Mouse (Mus musculus) hindbrain, embryonic 10.5 days (tissue): ENCODE data around the gene Hist1h3i. TPM values are rescaled to one million over a fixed set of nuclear protein-coding genes. Genes with fewer than 3 reads are reported as not detected.
"Not testable (repeated sequence)": the region's sequence is repeated elsewhere in the genome, so short reads cannot be mapped to it uniquely, and the experiment has no call there.

Source experiments
- DNase-seq: peaks from one replicate; pipeline ENCODE4 v3.0.0-alpha.2; 2017; ENCODE audit warnings: low spot score
- H3K27ac ChIP-seq: fragments of 300-500 bp; sonication (generic); 2 replicates; pipeline ENCODE4 v1.5.1; 2016; ENCODE audit warnings: mild to moderate bottlenecking, moderate library complexity
- H3K27me3 ChIP-seq: fragments of 300-500 bp; sonication (generic); 2 replicates; pipeline ENCODE4 v1.6.1; 2016; ENCODE audit warnings: mild to moderate bottlenecking; ENCODE audit not compliant: poor library complexity, insufficient read depth, severe bottlenecking
- H3K36me3 ChIP-seq: fragments of 300-500 bp; sonication (generic); 2 replicates; pipeline ENCODE4 v1.6.1; 2016; ENCODE audit warnings: mild to moderate bottlenecking, moderate library complexity
- H3K4me1 ChIP-seq: fragments of 300-500 bp; sonication (generic); replicated peaks from 2 replicates; pipeline ENCODE4 v1.6.1; 2016; ENCODE audit warnings: mild to moderate bottlenecking
- H3K4me3 ChIP-seq: fragments of 300-500 bp; sonication (generic); 2 replicates; pipeline ENCODE4 v1.5.1; 2016; ENCODE audit warnings: mild to moderate bottlenecking, moderate library complexity
- H3K9me3 ChIP-seq: fragments of 300-500 bp; sonication (generic); 2 replicates; pipeline ENCODE4 v1.6.1; 2016; ENCODE audit warnings: mild to moderate bottlenecking, moderate library complexity
- WGBS: fragments of 180-500 bp; shearing (Covaris S2); methylation state at CpG from one replicate; pipeline ENCODE4 v1.1.7; 2016; 5-methylcytosine and 5-hydroxymethylcytosine counted together
- polyA plus RNA-seq: library from polyadenylated mRNA; unstranded; fragments of >200 nt; fragmentation: Nextera tagmentation; extraction: Ambion mirVana; gene quantifications from 2 replicates; pipeline ENCODE4 v1.2.1, GENCODE M21; 2016

Gene Hist1h3i
- polyA plus RNA-seq, 1 experiment from 2014 or later: 112 TPM

DNA sequence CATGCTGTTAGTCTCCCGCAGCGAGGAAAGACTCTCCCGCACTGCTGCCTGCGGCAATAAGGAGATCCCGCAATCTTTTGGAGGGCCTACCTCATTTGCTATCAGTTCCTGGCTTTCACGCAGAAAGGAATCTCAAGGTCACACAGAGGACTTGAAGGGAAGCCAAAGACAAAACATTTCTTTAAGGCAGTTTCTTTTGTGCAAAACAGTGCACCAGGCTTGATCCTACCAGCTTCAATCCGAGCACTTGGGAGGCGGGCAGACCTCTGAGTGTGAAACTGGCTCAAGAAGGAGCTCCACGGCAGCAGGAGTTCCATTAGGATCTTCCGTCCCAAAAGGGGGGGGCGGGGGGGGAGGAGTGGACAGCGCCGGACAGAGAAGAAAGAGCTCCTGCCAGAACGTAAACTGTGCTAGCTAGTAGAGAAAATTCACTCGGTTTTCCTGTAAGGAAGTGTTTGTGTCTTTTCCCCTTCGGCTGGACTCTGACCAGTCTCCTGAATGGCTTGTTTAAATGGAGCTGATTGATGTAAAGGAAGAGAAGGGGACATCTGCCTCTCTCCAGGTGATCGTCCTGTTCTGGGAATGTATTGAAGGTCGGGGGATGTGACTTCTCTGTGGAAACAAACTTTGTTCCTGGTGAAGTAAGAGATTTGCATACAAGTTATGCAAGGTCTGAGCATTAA lies 7.6 kb upstream of the Hist1h3i start:
- Histone ChIP-seq H3K36me3 (no peaks in the 10 kb centered on the region), H3K4me3 (peak overlapping the region; percentile 39), H3K4me1 (peaks cover 35% of the 10 kb centered on the region), H3K27ac (peak overlapping the region; percentile 78), H3K9me3 (no peaks in the 10 kb centered on the region), H3K27me3 (no peaks in the 10 kb centered on the region; the same call in 1 of the 2 replicates)
- DNase-seq: peak; percentile 40
- WGBS: 6% methylated on average over 18 of the region's 18 CpGs

DNA sequence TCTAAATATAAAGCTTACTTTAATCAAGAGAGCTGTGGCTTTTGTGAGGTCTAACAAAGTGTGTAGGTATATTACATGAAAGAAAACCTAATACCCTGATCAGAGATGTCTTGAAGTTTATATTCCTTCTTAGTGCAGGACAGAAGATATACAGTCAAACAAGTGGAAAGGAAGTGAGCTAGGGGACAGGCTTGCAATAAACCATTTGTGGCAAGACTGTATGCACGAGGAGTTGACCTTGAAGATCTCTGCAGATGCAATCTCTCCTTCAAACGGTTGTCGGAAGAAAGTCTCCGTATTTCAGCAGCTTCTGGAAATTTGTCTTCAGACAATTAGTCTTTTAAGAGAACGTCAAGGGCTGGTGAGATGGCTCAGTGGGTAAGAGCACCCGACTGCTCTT lies 6.8 kb upstream of the Hist1h3i start:
- Histone ChIP-seq H3K4me1 (peaks cover 39% of the 10 kb centered on the region), H3K36me3 (no peaks in the 10 kb centered on the region), H3K4me3 (no peak overlapping the region), H3K27me3 (no peaks in the 10 kb centered on the region; the same call in 1 of the 2 replicates), H3K9me3 (no peaks in the 10 kb centered on the region), H3K27ac (no peak overlapping the region)
- DNase-seq: no peak
- WGBS: 65% methylated on average over 6 of the region's 6 CpGs

DNA sequence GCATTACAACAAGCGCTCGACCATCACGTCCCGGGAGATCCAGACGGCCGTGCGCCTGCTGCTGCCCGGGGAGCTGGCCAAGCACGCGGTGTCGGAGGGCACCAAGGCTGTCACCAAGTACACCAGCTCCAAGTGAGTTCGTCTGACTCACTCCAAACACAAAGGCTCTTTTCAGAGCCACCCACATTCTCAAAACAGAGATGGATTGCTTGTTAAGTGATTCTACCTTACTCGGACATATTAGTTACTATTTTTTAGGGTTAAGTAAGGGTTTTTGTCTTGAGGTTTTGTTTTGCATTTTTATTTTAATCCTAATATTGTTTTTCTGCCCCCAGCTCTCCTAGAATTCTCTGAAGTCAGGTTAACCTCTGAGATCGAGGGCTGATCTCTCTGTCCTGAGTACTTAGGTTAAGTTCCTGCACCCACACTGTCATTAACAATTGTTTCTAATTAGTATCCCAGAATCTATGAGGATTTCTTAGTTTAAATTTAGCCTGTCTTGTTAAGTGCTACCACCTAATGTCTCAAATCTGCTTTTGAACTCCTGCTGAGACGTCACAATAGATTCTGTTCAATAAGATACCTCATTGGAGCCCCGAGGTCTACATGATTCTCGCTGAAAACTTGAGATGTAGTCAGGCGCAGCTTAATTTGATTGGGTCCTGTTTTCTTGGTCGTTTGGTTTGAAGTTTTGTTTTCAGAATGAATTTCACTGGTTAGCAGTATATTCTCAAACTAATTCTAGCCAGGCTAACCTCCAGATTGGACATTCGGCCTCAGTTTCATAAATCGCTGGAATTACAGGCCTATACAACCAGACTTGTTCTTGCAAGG lies 4.8 kb upstream of the Hist1h3i start:
- peak overlapping the region; percentile 88 for H3K27ac ChIP-seq

DNA sequence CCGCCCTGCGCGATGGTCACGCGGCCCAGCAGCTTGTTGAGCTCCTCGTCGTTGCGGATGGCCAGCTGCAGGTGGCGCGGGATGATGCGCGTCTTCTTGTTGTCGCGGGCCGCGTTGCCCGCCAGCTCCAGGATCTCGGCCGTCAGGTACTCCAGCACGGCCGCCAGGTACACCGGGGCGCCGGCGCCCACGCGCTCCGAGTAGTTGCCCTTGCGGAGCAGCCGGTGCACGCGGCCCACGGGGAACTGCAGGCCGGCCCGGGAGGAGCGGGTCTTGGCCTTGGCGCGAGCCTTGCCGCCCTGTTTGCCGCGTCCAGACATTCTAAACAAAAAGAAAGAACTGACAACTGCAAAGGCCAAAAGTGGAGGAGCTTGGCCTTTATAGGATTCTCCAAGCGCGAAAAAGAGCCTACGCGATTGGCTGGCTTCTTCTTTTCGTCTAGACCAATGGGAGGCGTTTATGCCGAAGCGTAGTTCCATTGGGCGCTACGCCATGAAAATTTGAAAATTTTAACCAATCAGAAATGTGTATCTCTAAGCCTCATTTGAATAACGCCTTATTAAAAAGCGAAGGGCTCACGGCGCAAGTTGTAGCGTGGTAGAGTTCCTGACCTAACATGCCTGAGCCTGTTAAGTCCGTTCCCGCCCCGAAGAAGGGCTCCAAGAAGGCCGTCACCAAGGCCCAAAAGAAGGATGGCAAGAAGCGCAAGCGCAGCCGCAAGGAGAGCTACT lies 3.9 kb upstream of the Hist1h3i start, which contains the start of the genes Hist1h2an and Hist1h2bp:
Gene Hist1h2an, minus strand, starts transcription at position 320 of the 731 bp plus-strand sequence.
Gene Hist1h2bp, plus strand, starts transcription at position 563 of the 731 bp plus-strand sequence.
- not testable (repeated sequence) for H3K27me3 ChIP-seq, H3K9me3 ChIP-seq, H3K36me3 ChIP-seq
- Histone ChIP-seq H3K4me3 (peak within 1 kb of the TSS; percentile 51), H3K27ac (peak within 1 kb of the TSS; percentile 91), H3K4me1 (peaks cover 56% of the 10 kb centered on the region)
- peak; percentile 87 for DNase-seq
- whole genome bisulfite sequencing: under 1% methylated on average over 41 of the region's 63 CpGs

More for the DNA sequence above, 4.8 kb upstream of the Hist1h3i start:
- H3K4me3 ChIP-seq: peak overlapping the region; percentile 45
- H3K36me3 ChIP-seq: no peaks in the 10 kb centered on the region
- 13% methylated on average over 17 of the region's 21 CpGs for WGBS
- H3K4me1 ChIP-seq: peaks cover 48% of the 10 kb centered on the region
- no peak for DNase-seq
- no peaks in the 10 kb centered on the region for H3K9me3 ChIP-seq
- no peaks in the 10 kb centered on the region; the same call in 1 of the 2 replicates for H3K27me3 ChIP-seq

- DNase-seq: peak; percentile 29
- no peaks in the 10 kb centered on the region for H3K36me3 ChIP-seq
- H3K4me1 ChIP-seq: peaks cover 57% of the 10 kb centered on the region
- WGBS: 6% methylated on average over 8 of the region's 8 CpGs
- peak overlapping the region; percentile 51 for H3K4me3 ChIP-seq
- H3K27me3 ChIP-seq: no peaks in the 10 kb centered on the region; the same call in 1 of the 2 replicates
- H3K27ac ChIP-seq: peak overlapping the region; percentile 91
- H3K9me3 ChIP-seq: no peaks in the 10 kb centered on the region
These were observed 3.2 kb upstream of the Hist1h3i start for GRCm38 (mm10) chr13:21786189-21786898.

DNA sequence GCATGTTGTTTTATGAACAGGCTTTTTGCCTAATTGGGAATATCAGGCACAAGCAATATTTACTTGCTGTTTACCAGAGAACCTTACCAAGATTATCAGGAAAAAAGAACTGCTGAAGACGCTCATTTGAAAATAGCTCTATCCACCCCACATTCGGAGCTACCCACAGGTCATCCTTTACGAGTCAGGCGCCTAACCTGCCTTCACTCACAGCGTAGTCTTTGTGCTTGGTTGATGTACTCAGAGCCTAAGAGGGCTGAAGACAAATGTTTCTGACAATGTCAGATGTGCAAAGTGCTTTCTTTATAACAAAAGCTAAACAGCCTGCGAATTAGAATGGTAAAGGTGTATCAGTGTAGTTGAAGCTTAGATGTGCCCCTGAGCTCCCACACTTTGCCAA lies 1.1 kb upstream of the Hist1h3i start:
- 22% methylated on average over 6 of the region's 6 CpGs for WGBS
- H3K4me3 ChIP-seq: peak overlapping the region; percentile 58
- H3K27ac ChIP-seq: peak overlapping the region; percentile 95
- H3K36me3 ChIP-seq: no peaks in the 10 kb centered on the region
- H3K27me3 ChIP-seq: no peaks in the 10 kb centered on the region
- no peak for DNase-seq
- peaks cover 65% of the 10 kb centered on the region for H3K4me1 ChIP-seq
- no peaks in the 10 kb centered on the region for H3K9me3 ChIP-seq

DNA sequence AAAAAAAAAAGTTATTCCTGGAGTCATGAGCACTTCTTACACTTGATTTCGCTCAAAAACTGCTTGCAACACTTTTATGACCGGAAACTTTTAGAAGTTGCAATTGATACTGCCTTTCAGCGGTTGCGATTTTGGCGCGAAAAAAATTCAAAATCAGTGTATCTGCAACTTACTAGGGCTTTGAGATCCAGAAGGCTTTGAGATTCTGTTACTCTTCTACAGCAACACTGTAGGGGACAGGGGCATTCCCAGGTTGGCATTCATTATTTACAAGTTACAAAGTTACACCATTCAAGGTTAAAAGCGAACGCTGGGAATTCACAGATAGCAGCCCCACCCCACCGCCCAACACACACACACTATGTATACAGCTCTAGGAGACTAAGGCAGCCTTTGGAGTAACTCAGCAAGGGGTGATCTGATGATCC lies 578 bp upstream of the Hist1h3i start:
- H3K4me3 ChIP-seq: peak overlapping the region; percentile 58
- peak overlapping the region; percentile 95 for H3K27ac ChIP-seq
- no peaks in the 10 kb centered on the region for H3K36me3 ChIP-seq
- H3K27me3 ChIP-seq: no peaks in the 10 kb centered on the region
- DNase-seq: peak; percentile 60
- H3K9me3 ChIP-seq: no peaks in the 10 kb centered on the region
- H3K4me1 ChIP-seq: peaks cover 59% of the 10 kb centered on the region
- WGBS: 1% methylated on average over 9 of the region's 9 CpGs

- H3K36me3 ChIP-seq, H3K27me3 ChIP-seq, H3K9me3 ChIP-seq: not testable (repeated sequence)
- Histone ChIP-seq H3K27ac (peak overlapping the region; percentile 97), H3K4me1 (peaks cover 56% of the 10 kb centered on the region), H3K4me3 (peak overlapping the region; percentile 58)
- WGBS: 1% methylated on average over 15 of the region's 35 CpGs
- peak; percentile 57 for DNase-seq
These were observed 562 bp downstream of the Hist1h3i start for GRCm38 (mm10) chr13:21782361-21783254.

DNA sequence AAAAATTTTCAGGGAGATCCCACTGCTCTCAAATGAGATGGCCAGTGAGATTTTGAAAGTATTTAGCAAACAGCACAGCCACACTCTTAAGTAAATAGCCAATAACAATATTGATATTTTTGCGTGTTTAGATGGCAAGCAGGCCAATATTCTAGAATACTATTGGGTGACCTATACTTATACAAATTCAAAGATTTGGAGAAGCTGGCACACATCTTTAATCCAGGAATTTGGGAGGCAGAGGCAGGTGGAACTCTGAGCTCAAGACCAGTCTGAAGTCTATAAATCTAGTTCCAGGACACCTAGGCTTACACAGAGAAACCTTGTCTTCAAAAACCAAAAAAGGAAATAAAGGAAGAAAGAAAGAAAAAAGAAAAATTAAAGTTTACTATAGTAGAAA lies 1.5 kb downstream of the Hist1h3i start:
- peak overlapping the region; percentile 58; the same call in 1 of the 2 replicates for H3K4me3 ChIP-seq
- H3K9me3 ChIP-seq: no peaks in the 10 kb centered on the region
- 81% methylated on average over 1 of the region's 1 CpGs for WGBS
- H3K27ac ChIP-seq: peak overlapping the region; percentile 97
- H3K27me3 ChIP-seq: no peaks in the 10 kb centered on the region
- peaks cover 61% of the 10 kb centered on the region for H3K4me1 ChIP-seq
- no peak for DNase-seq
- H3K36me3 ChIP-seq: no peaks in the 10 kb centered on the region

GRCm38 (mm10) chr13:21781021-21781555 lies 2.1 kb downstream of the Hist1h3i start:
- Histone ChIP-seq H3K9me3 (no peaks in the 10 kb centered on the region), H3K36me3 (no peaks in the 10 kb centered on the region), H3K27ac (peak overlapping the region; percentile 97), H3K4me3 (peak overlapping the region; percentile 77), H3K4me1 (peaks cover 55% of the 10 kb centered on the region), H3K27me3 (no peaks in the 10 kb centered on the region)
- DNase-seq: no peak
- WGBS: 45% methylated on average over 6 of the region's 6 CpGs
